Mouse (Mus musculus) forebrain, embryonic 16.5 days (tissue): ENCODE results near the gene Rgs9. TPM values are rescaled to one million over a fixed set of nuclear protein-coding genes. Genes with fewer than 3 reads are reported as not detected.
A peak's percentile ranks its signal among the peaks of the same experiment; 100 is the strongest.

Experiments
- ATAC-seq: fragments of 200-750 bp; cut with Nextera tagmentation; 2 replicates; pipeline ENCODE4 v1.8.0; 2017; ENCODE audit warnings: mild to moderate bottlenecking, moderate library complexity
- H3K27ac ChIP-seq: fragments of 300-500 bp; sonication (generic); 2 replicates; pipeline ENCODE4 v1.5.1; 2014; ENCODE audit warnings: low read length, control low read depth
- H3K27me3 ChIP-seq: fragments of 300-500 bp; sonication (generic); replicated peaks from 2 replicates; pipeline ENCODE4 v1.6.1; 2014; ENCODE audit warnings: low read length; ENCODE audit not compliant: control insufficient read depth, insufficient read depth
- H3K36me3 ChIP-seq: fragments of 300-500 bp; sonication (generic); 2 replicates; pipeline ENCODE4 v1.6.1; 2014; ENCODE audit not compliant: control insufficient read depth, insufficient read depth
- H3K4me1 ChIP-seq: fragments of 300-500 bp; sonication (generic); replicated peaks from 2 replicates; pipeline ENCODE4 v1.6.1; 2014; ENCODE audit warnings: low read length; ENCODE audit not compliant: control insufficient read depth, insufficient read depth
- H3K4me2 ChIP-seq: fragments of 300-500 bp; sonication (generic); 2 replicates; pipeline ENCODE4 v1.6.1; 2014; ENCODE audit warnings: mild to moderate bottlenecking, low read length, control low read depth
- H3K4me3 ChIP-seq: fragments of 300-500 bp; sonication (generic); replicated peaks from 2 replicates; pipeline ENCODE4 v1.5.1; 2014; ENCODE audit warnings: mild to moderate bottlenecking, low read length, control low read depth
- H3K9ac ChIP-seq: fragments of 300-500 bp; sonication (generic); replicated peaks from 2 replicates; pipeline ENCODE4 v1.6.1; 2014; ENCODE audit warnings: low read depth, low read length, control low read depth
- H3K9me3 ChIP-seq: fragments of 300-500 bp; sonication (generic); 2 replicates; pipeline ENCODE4 v1.6.1; 2016; ENCODE audit warnings: low read length; ENCODE audit not compliant: control insufficient read depth
- WGBS: fragments of 180-500 bp; shearing (Covaris S2); extraction: QIAGEN DNeasy Blood & Tissue Kit; methylation state at CpG from one replicate; pipeline ENCODE4 v1.1.7; 2014; 5-methylcytosine and 5-hydroxymethylcytosine counted together
- polyA plus RNA-seq: library from polyadenylated mRNA; unstranded; fragments of >200 nt; fragmentation: Nextera tagmentation; extraction: Ambion mirVana; gene quantifications from 2 replicates; pipeline ENCODE4 v1.2.1, GENCODE M21; 2015

The Rgs9 gene
- polyA plus RNA-seq, 1 experiment from 2014 or later, result 9.7 TPM

- no peak for ATAC-seq
These were observed 60.1 kb downstream of the Rgs9 start for GRCm38 (mm10) chr11:109237796-109238195.

GRCm38 (mm10) chr11:109233627-109234026, 64.3 kb downstream of the Rgs9 start:
- no peak overlapping the region for H3K27ac ChIP-seq
- peaks cover 8% of the 10 kb centered on the region; the same call in 1 of the 2 replicates for H3K4me1 ChIP-seq
- no peak overlapping the region for H3K9ac ChIP-seq
- no peaks in the 10 kb centered on the region for H3K27me3 ChIP-seq
- 75% methylated on average over 3 of the region's 3 CpGs for WGBS
- no peak overlapping the region for H3K4me2 ChIP-seq
- no peak overlapping the region for H3K4me3 ChIP-seq
- no peaks in the 10 kb centered on the region for H3K36me3 ChIP-seq
- no peak for ATAC-seq
- H3K9me3 ChIP-seq, result no peaks in the 10 kb centered on the region

More at GRCm38 (mm10) chr11:109237796-109238195, 60.1 kb downstream of the Rgs9 start:
- no peak overlapping the region for H3K9ac ChIP-seq
- no peak overlapping the region for H3K4me3 ChIP-seq
- no peak overlapping the region for H3K4me2 ChIP-seq
- H3K36me3 ChIP-seq, result no peaks in the 10 kb centered on the region
- peaks cover 8% of the 10 kb centered on the region; the same call in 1 of the 2 replicates for H3K4me1 ChIP-seq
- H3K27me3 ChIP-seq, result no peaks in the 10 kb centered on the region
- WGBS, result 8% methylated on average over 8 of the region's 8 CpGs
- no peak overlapping the region for H3K27ac ChIP-seq
- H3K9me3 ChIP-seq, result no peaks in the 10 kb centered on the region

GRCm38 (mm10) chr11:109232811-109233210, 65.1 kb downstream of the Rgs9 start:
- 86% methylated on average over 6 of the region's 6 CpGs for WGBS

DNA sequence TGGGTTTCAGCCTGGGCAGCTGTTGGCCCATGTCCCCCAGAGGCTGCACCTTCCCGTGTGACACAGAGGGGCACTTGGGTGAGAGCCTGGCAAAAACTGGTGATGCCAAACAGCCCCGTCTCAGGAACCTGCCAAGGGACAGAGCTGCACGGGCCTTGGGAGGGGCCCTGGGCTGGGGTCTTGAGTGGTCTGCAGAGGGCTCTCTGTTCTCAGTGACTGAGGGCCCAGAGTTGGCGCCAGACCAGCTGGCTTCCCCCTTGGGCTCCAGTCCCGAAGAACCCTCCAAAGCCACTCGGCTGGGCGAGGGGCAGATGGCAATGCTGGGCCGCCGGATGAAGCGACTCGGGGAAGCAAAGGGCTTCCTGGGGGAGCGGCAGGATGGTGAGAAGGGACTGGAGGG, 70.8 kb downstream of the Rgs9 start:
- Histone ChIP-seq H3K9ac (no peak overlapping the region), H3K27me3 (no peaks in the 10 kb centered on the region), H3K4me1 (no peaks in the 10 kb centered on the region), H3K36me3 (no peaks in the 10 kb centered on the region), H3K4me3 (no peak overlapping the region), H3K4me2 (no peak overlapping the region), H3K27ac (no peak overlapping the region), H3K9me3 (no peaks in the 10 kb centered on the region)
- 62% methylated on average over 12 of the region's 12 CpGs for WGBS
- peak; percentile 55; the same call in 1 of the 2 replicates for ATAC-seq

More at GRCm38 (mm10) chr11:109232811-109233210, 65.1 kb downstream of the Rgs9 start:
- Histone ChIP-seq H3K4me3 (no peak overlapping the region), H3K9me3 (no peaks in the 10 kb centered on the region), H3K4me2 (no peak overlapping the region), H3K27ac (no peak overlapping the region), H3K9ac (no peak overlapping the region), H3K27me3 (no peaks in the 10 kb centered on the region), H3K36me3 (no peaks in the 10 kb centered on the region), H3K4me1 (peaks cover 4% of the 10 kb centered on the region; the same call in 1 of the 2 replicates)
- no peak for ATAC-seq

DNA sequence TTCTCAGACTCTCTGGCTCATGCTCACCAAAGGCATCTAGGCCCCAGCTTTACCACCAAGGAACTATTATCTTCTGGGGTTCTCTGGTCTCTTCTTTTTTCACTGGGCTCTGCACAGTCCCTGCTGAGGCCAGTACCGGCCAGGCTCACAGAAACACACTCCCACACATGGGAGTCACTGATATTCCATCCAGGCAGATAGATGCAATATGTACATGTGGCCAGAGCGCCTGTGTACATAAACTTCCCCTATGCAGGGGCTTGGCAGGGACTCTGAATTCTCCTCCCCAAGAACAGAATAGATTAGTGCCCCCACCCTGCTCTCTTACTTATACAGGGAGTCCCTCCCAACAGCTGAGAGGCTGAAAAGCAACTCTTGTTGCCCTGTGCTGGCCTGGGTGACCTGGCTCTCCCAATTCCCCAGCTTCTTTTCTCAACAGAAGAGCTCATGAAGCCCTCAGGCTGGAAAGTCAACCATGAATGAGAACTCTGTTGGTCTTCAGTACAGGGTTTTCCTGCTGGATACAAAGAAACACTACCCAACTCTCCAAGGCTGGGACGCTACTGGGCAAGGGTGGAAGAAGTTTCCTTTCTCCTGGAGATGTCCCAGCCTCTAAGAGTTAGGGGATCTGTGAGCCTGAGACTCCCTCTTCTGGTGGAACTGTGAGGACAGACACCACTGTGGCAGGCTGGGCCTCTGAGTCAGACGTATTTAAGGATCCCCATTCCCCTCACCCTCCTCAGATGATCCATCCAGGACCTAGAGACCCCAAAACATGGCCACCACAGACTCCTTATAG, 76.5 kb downstream of the Rgs9 start:
- no peak overlapping the region for H3K4me2 ChIP-seq
- no peaks in the 10 kb centered on the region for H3K27me3 ChIP-seq
- H3K27ac ChIP-seq, result no peak overlapping the region
- no peak overlapping the region for H3K4me3 ChIP-seq
- ATAC-seq, result no peak
- no peaks in the 10 kb centered on the region for H3K36me3 ChIP-seq
- 42% methylated on average over 4 of the region's 4 CpGs for WGBS
- H3K9me3 ChIP-seq, result no peaks in the 10 kb centered on the region
- no peak overlapping the region for H3K9ac ChIP-seq
- H3K4me1 ChIP-seq, result peaks cover 5% of the 10 kb centered on the region; the same call in 1 of the 2 replicates

DNA sequence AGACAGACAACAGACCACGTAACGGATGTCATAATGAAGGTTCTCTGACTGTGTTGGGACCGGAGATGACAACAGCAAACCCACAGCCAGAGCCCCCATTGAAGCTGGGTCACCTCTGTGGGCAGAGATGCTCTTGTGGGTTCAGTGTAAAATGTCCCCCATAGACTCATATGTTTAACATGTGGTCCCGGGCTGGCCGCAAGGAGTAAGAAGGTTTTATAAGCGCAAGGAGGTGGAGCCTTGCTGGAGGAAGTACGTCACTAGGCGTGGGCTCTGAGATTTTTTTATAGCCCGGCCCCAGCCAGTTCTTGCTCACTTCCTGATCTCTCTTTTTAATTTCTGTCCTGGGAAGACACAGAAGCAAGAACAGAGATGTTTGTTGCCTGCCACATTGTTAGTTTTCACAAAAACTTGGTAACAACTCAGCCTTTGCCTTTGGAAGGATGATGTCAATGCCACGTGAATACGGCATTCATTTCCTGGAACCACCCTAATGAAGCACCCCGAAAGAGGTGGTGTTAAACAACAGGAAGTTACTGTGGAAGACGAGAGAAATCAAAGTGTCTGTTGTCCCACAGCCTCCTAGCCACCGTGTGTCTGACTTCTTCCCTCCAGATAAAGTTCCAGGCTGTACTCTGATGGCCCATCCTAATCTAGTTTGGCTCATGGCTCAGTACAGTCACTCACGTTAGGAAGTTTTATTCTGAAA, 79.1 kb downstream of the Rgs9 start:
- H3K4me3 ChIP-seq, result no peak overlapping the region
- no peaks in the 10 kb centered on the region for H3K9me3 ChIP-seq
- peaks cover 5% of the 10 kb centered on the region; the same call in 1 of the 2 replicates for H3K4me1 ChIP-seq
- H3K9ac ChIP-seq, result no peak overlapping the region
- H3K27ac ChIP-seq, result no peak overlapping the region
- no peaks in the 10 kb centered on the region for H3K36me3 ChIP-seq
- no peak overlapping the region for H3K4me2 ChIP-seq
- WGBS, result 76% methylated on average over 15 of the region's 15 CpGs
- H3K27me3 ChIP-seq, result no peaks in the 10 kb centered on the region
- no peak for ATAC-seq

GRCm38 (mm10) chr11:109217827-109218536, 79.9 kb downstream of the Rgs9 start:
- no peak overlapping the region for H3K9ac ChIP-seq
- H3K27ac ChIP-seq, result no peak overlapping the region
- peak; percentile 75 for ATAC-seq
- H3K4me2 ChIP-seq, result no peak overlapping the region
- H3K27me3 ChIP-seq, result no peaks in the 10 kb centered on the region
- peaks cover 5% of the 10 kb centered on the region; the same call in 1 of the 2 replicates for H3K4me1 ChIP-seq
- WGBS, result 37% methylated on average over 12 of the region's 12 CpGs
- H3K4me3 ChIP-seq, result no peak overlapping the region
- H3K9me3 ChIP-seq, result no peaks in the 10 kb centered on the region
- no peaks in the 10 kb centered on the region for H3K36me3 ChIP-seq

GRCm38 (mm10) chr11:109210772-109211171, 87.2 kb downstream of the Rgs9 start:
- H3K4me3 ChIP-seq, result no peak overlapping the region
- peaks cover 7% of the 10 kb centered on the region for H3K4me1 ChIP-seq
- no peak overlapping the region for H3K9ac ChIP-seq
- H3K27me3 ChIP-seq, result no peaks in the 10 kb centered on the region
- 9% methylated on average over 11 of the region's 11 CpGs for WGBS
- peak overlapping the region; percentile 3; the same call in 1 of the 2 replicates for H3K4me2 ChIP-seq
- no peaks in the 10 kb centered on the region for H3K36me3 ChIP-seq
- no peaks in the 10 kb centered on the region for H3K9me3 ChIP-seq
- no peak for ATAC-seq
- H3K27ac ChIP-seq, result no peak overlapping the region

DNA sequence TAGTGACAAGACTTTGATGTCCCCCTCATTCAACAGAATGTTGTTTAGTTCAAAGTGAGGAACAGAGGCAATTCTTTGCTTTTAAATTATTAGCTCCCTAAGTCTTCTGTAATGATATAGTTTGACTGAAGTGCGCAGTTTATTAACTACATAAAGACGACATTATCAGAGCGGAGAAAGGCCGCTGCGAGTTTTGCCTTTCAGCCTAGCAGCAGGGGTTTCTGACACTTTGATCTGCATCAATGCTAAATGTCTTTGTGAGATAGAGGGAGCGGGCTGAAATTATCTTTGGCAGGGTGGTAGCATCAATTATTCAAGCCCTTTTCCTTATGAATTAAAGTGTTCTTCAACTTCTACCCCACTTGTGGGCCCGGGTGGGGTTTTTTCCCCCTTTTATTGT, 87.6 kb downstream of the Rgs9 start:
- peaks cover 7% of the 10 kb centered on the region for H3K4me1 ChIP-seq
- no peak overlapping the region for H3K27ac ChIP-seq
- H3K36me3 ChIP-seq, result no peaks in the 10 kb centered on the region
- H3K9me3 ChIP-seq, result no peaks in the 10 kb centered on the region
- H3K27me3 ChIP-seq, result no peaks in the 10 kb centered on the region
- H3K9ac ChIP-seq, result no peak overlapping the region
- 11% methylated on average over 7 of the region's 7 CpGs for WGBS
- no peak overlapping the region for H3K4me3 ChIP-seq
- peak overlapping the region; percentile 3; the same call in 1 of the 2 replicates for H3K4me2 ChIP-seq
- no peak for ATAC-seq
